Mouse (Mus musculus): Measurements from ENCODE around the gene Rxrg. TPM values are rescaled to one million over a fixed set of nuclear protein-coding genes. Genes with fewer than 3 reads are reported as not detected.

The Rxrg gene
- polyA plus RNA-seq, 1 experiment from 2014 or later: 8.2 TPM

DNA sequence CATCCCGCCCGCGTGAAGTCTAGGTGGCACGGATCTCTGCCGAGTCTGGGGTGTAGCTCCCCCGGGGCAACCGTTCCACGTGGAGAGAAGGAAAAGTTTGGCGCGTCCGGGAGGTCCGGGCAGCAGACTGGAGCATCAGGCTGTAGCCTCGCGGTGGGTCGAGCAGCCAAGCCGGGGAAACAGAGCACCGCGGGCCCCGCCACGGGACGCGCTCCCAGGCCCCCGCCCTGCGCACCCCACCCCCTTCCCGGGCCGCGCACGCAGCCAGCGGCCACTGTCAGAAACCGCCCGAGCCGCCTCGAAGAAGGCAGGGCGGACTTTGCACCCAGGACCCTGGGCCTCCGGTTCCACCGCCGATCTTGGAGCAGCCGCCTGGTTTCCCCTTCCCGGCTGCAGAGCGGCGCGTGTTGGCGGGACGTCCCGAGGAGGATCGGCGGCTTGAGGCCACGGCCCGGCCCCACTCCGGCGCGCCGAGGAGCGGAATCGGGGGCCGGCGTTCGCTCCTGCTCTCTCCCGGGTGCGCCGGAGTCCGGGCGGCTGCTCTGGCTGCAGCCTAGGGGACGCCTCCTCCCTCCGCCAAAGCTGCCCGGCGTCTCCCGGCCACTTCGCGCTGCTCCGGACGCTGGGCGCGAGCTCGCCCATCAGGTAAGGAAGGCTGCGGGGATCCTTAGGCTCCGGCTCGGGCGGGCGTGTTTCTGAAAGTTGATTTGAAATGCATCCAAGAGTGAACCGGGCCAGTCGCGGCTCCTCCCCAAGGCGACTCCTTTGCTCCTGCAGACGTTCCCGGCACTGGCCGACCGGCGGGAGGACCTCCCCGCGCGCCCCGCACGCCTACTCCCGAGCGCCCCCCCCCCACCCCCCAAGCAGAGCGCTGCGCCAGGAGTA is 90.4 kb downstream of the Rxrg start:
- ATAC-seq (ENCODE audit: insufficient read depth, low FRiP score, low TSS enrichment) (peak; percentile 37), DNase-seq (ENCODE audit: low spot score) (peak; percentile 60)
- no peaks in the 10 kb centered on the region for H3K36me3 ChIP-seq (ENCODE audit: control insufficient read depth, insufficient read depth, low read length)
- no peaks in the 10 kb centered on the region for H3K9me3 ChIP-seq (ENCODE audit: control insufficient read depth, low read length)
- H3K4me2 ChIP-seq (ENCODE audit: low read depth): peak overlapping the region; percentile 80
- peak overlapping the region; percentile 23 for H3K9ac ChIP-seq (ENCODE audit: low read length)
- peaks cover 76% of the 10 kb centered on the region for H3K27me3 ChIP-seq (ENCODE audit: control insufficient read depth, insufficient read depth, low read length)
- no peak overlapping the region for H3K27ac ChIP-seq (ENCODE audit: low read depth, low read length)
- peaks cover 11% of the 10 kb centered on the region; the same call in 1 of the 2 replicates for H3K4me1 ChIP-seq (ENCODE audit: control insufficient read depth, insufficient read depth, low read length)
- peak overlapping the region; percentile 41 for H3K4me3 ChIP-seq (ENCODE audit: low read depth, low read length)
- WGBS: under 1% methylated on average over 85 of the region's 98 CpGs

DNA sequence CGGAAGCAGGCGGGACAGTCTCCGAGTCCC is 90.9 kb downstream of the Rxrg start, which contains the start of gene Lmx1a:
Gene Lmx1a (plus strand): TSS at position 6 of the 30 bp plus-strand sequence.
- Histone ChIP-seq H3K27me3 (ENCODE audit: control insufficient read depth, insufficient read depth, low read length) (peaks cover 80% of the 10 kb centered on the region), H3K4me1 (ENCODE audit: control insufficient read depth, insufficient read depth, low read length) (peaks cover 11% of the 10 kb centered on the region; the same call in 1 of the 2 replicates)

More for the DNA sequence above, 90.9 kb downstream of the Rxrg start, which contains the start of gene Lmx1a:
- peak within 1 kb of the TSS; percentile 80 for H3K4me2 ChIP-seq (ENCODE audit: low read depth)
- ATAC-seq (ENCODE audit: insufficient read depth, low FRiP score, low TSS enrichment) (no peak), DNase-seq (ENCODE audit: low spot score) (no peak)
- H3K36me3 ChIP-seq (ENCODE audit: control insufficient read depth, insufficient read depth, low read length): no peaks in the 10 kb centered on the region
- no peaks in the 10 kb centered on the region for H3K9me3 ChIP-seq (ENCODE audit: control insufficient read depth, low read length)
- H3K9ac ChIP-seq (ENCODE audit: low read length): peak within 1 kb of the TSS; percentile 23
- H3K4me3 ChIP-seq (ENCODE audit: low read depth, low read length): peak within 1 kb of the TSS; percentile 41
- no peak within 1 kb of the TSS for H3K27ac ChIP-seq (ENCODE audit: low read depth, low read length)
- 0% methylated on average over 3 of the region's 3 CpGs for WGBS

Other genes with a start within 250 kb of the Rxrg start
- 36.0 and 36.4 TPM in 2 replicates for gene Aldh9a1, start 248.4 kb upstream of the Rxrg start, polyA plus RNA-seq (2014; fragmentation: Nextera tagmentation; extraction: Ambion mirVana)
- gene Mgst3, start 204.5 kb upstream of the Rxrg start, polyA plus RNA-seq (2014; fragmentation: Nextera tagmentation; extraction: Ambion mirVana): 71.1 and 78.0 TPM in 2 replicates
- gene Lrrc52, start 131.6 kb upstream of the Rxrg start, polyA plus RNA-seq (2014; fragmentation: Nextera tagmentation; extraction: Ambion mirVana): not detected in 2 replicates
- 2.8 and 3.7 TPM in 2 replicates for gene Lmx1a, start 90.9 kb downstream of the Rxrg start, polyA plus RNA-seq (2014; fragmentation: Nextera tagmentation; extraction: Ambion mirVana)

Data from neural tube, embryonic 11.5 days (tissue).